Mouse (Mus musculus) layer of hippocampus, postnatal 36 days (tissue): ENCODE measurements around the gene Pate2. TPM values are rescaled to one million over a fixed set of nuclear protein-coding genes. Genes with fewer than 3 reads are reported as not detected.
A peak's percentile ranks its signal among the peaks of the same experiment; 100 is the strongest.
"Not testable (repeated sequence)": the region's sequence is repeated elsewhere in the genome, so short reads cannot be mapped to it uniquely, and the experiment has no call there.

ENCODE experiments used
- DNase-seq, 2 experiments: peaks; one replicate each; pipeline ENCODE4 v3.0.0; 2022
- total RNA-seq, 2 experiments: library from RNA; stranded (reverse); gene quantifications; 2 replicates each; pipeline ENCODE4 v1.2.3; 2021

Gene Pate2
- total RNA-seq, 2 experiments from 2014 or later = 0.78 to 0.90 TPM

DNA sequence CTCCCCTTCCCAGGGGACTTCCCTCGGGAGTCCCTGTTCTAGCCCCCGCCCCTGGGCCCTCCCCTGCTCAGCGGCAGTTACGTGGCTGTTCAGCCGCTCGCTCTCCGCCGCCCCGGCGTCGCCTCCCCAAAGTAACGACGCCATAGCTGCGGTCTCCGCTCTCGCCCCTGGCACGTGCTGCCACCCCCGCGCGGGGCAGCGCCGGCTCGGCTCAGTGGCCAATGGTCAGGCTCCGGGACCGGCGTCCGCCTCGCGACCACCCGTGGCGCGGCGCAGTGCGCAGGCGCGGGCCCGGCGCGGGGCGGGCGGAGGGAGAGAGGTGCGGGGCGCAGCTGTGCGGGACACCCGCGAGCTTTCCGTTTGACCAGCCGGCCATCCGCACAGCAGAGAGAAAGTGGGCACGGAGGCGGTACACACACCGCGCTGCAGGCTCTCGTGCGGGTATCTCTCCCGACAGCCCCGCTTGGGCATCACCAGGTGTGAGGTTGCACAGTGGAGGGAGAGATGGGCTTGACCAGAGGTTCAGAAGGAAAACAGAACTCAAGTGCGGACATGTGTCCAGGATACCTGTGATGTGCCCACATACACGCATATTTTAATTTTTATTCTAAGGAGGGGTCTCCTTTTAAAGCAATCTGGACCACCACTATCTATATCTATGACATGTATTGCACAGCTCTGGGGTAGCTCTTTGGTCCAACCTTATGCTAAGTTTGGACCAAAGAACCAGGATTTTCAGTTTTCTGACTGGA, 11.7 kb upstream of the Pate2 start, which contains the start of the genes Ddx25 and Pus3:
Gene Ddx25, minus strand, starts transcription at position 272 of the 752 bp plus-strand sequence.
Gene Pus3, plus strand, starts transcription at position 339 of the 752 bp plus-strand sequence.
- peak; percentile 74 to 78 for DNase-seq

DNA sequence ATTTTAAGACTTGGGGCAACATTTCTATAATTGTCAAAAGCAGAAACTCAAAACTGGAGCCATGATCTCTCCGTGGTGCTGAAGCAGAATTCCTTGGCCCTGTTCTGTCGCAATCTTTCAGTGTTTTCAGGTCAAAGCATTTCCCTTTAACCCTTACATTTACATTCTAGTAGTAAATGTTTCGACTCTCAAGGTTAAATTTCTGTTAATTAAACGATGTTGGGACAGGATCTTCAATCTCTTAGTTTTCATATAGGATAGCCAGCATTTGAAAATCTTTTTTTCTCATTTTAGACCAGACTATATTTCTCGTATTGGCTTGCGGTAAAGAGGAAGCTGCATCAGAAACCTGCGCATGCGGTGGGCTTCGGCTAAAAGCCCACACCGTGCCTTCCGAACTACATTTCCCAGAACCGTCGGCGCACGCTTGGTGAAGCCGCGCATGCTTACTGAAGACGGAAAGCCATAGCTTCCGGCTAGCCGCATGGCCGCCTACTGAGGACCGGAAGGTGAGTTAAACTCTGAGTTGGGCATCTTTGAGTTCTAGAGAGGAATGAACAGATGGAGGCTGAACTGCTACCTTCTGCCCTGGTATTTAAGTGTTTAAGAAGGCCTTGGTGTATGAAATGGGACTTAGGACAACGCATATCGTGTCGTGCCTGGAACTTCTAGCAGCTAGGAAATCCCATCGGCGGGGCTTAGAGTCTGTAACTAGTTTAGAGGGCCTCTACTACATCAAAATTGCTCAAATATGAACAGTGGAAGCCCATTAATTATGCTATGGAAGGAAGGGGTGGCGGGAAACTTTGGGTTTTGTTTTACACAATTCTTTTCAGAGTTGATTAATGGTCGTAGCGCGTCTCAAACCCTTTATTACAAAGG, 10.8 kb upstream of the Pate2 start:
- peak; percentile 80 to 85 for DNase-seq

GRCm38 (mm10) chr9:35561076-35561475, 9.0 kb upstream of the Pate2 start:
- DNase-seq = peak in 1 of 2 experiments; percentile 0

- DNase-seq = peak in 1 of 2 experiments; percentile 0
Measured at GRCm38 (mm10) chr9:35561583-35561982, 8.5 kb upstream of the Pate2 start.

GRCm38 (mm10) chr9:35564536-35565240, 5.4 kb upstream of the Pate2 start:
- no peak for DNase-seq

- no peak for DNase-seq
Measured at GRCm38 (mm10) chr9:35567995-35568394, 2.1 kb upstream of the Pate2 start.

GRCm38 (mm10) chr9:35570663-35571062, 579 bp downstream of the Pate2 start:
- no peak for DNase-seq

GRCm38 (mm10) chr9:35574416-35574815, 4.3 kb downstream of the Pate2 start:
- DNase-seq = no peak

GRCm38 (mm10) chr9:35587674-35588073, 17.6 kb downstream of the Pate2 start:
- DNase-seq = no peak

GRCm38 (mm10) chr9:35592903-35593302, 22.8 kb downstream of the Pate2 start:
- peak in 1 of 2 experiments; percentile 24 for DNase-seq

GRCm38 (mm10) chr9:35607647-35608405, 37.7 kb downstream of the Pate2 start:
- DNase-seq = no peak

DNA sequence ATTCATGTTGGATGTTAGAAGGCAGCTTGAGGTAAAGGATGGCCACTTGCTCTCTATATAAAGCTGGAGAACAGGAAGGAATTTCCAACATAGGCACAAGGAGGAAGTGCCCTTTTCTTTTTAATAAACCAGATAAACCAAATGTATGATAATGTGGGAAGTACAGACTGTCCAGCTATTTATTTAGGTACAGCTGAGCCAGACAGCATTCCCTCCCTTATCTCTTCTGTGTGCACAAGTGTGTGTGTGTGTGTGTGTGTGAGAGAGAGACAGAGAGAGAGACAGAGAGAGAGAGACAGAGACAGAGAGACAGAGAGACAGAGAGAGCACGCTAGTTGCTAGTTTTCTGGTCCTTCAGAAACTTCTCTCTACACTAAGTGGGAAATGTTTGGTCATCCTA, 41.8 kb downstream of the Pate2 start, which contains the start of gene Pate4:
Gene Pate4, minus strand, starts transcription at position 101 of the 400 bp plus-strand sequence.
- no peak for DNase-seq

DNA sequence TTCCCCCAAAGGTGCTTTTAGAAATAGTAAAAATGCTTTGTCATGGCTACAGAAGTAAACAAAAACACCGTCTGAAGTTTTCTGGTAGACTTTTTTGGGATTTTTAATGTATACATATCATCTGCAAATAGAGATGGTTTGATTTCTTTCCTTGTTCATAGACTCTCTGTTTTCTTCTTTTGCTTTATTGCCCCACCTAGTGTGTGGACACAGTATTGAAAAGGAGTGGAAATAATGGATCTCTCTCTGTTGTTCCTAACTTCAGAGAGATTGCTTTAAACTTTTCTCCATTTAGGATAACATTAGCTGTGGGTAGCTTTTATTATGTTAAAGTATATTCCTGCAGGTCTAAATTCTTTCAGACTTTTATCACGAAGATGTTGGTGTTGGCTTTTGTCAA, 43.9 kb downstream of the Pate2 start:
- no peak for DNase-seq

DNA sequence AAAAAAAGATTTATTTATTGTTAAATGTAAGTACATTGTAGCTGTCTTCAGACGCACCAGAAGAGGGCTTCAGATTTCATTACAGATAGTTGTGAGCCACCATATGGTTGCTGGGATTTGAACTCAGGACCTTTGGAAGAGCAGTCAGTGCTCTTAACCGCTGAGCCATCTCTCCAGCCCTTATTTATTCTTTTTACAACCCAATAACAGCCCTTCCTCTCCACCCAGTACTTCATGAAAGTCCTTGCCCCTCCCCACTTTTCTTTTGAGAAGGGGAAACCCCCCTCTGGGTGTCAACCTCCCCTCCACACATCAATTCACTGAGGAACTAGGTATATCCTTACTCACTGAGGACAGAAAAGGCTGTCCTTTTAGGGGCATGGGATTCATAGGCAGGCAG, 46.7 kb downstream of the Pate2 start:
- DNase-seq = not testable (repeated sequence)

- no peak for DNase-seq
Measured at GRCm38 (mm10) chr9:35632981-35633380, 62.9 kb downstream of the Pate2 start.

- DNase-seq = no peak
Measured at GRCm38 (mm10) chr9:35648102-35648501, 78.0 kb downstream of the Pate2 start, which contains the start of gene Pate3. Pate3 (minus strand) TSS chr9:35648202.

- DNase-seq = no peak
Measured at GRCm38 (mm10) chr9:35673557-35673956, 103.5 kb downstream of the Pate2 start.

DNA sequence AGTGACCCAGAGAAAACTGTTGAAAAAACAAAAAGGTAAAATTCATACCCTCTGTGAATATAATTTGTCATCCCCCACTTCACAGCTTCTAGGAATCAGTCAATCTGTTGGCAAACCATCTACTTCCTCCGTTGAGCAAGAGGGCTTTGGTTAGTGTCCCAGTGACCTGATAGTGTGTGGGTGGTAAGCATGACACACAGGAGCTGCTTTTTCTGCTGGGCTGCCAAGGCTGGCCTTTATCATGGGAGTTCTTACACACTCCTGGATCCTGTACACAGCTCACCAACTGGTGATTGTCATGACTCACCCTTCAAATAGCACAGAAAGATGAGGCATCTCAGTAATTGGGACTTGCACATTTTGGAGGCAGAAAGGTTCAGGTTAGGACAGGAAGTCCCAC, 116.9 kb downstream of the Pate2 start, which contains the start of gene Pate1:
Gene Pate1, minus strand, starts transcription at position 378 of the 400 bp plus-strand sequence.
- DNase-seq = peak in 1 of 2 experiments; percentile 2

GRCm38 (mm10) chr9:35691924-35692323, 121.8 kb downstream of the Pate2 start:
- no peak for DNase-seq

- DNase-seq = no peak
Measured at GRCm38 (mm10) chr9:35707265-35707664, 137.2 kb downstream of the Pate2 start.
